Mouse (Mus musculus) liver, postnatal 0 days (tissue): ENCODE results near the gene Fat3. TPM values are rescaled to one million over a fixed set of nuclear protein-coding genes. Genes with fewer than 3 reads are reported as not detected.

Experiments
- ATAC-seq: fragments of 200-750 bp; cut with Nextera tagmentation; 2 replicates; pipeline ENCODE4 v1.8.0; 2017; ENCODE audit warnings: mild to moderate bottlenecking, moderate library complexity
- DNase-seq: peaks from one replicate; pipeline ENCODE4 v3.0.0-alpha.2; 2016
- H3K27ac ChIP-seq: fragments of 300-500 bp; sonication (generic); 2 replicates; pipeline ENCODE4 v1.5.1; 2014; ENCODE audit warnings: antibody characterized with exemption, moderate library complexity, mild to moderate bottlenecking, low read depth
- H3K27me3 ChIP-seq: fragments of 300-500 bp; sonication (generic); 2 replicates; pipeline ENCODE4 v1.6.1; 2014; ENCODE audit warnings: low read length, control low read depth, mixed read lengths; ENCODE audit not compliant: insufficient read depth
- H3K36me3 ChIP-seq: fragments of 300-500 bp; sonication (generic); replicated peaks from 2 replicates; pipeline ENCODE4 v1.6.1; 2014; ENCODE audit warnings: mild to moderate bottlenecking, control low read depth, low read length, moderate library complexity, mixed read lengths; ENCODE audit not compliant: insufficient read depth
- H3K4me1 ChIP-seq: fragments of 300-500 bp; sonication (generic); 2 replicates; pipeline ENCODE4 v1.6.1; 2014; ENCODE audit warnings: antibody characterized with exemption, mild to moderate bottlenecking, control low read depth; ENCODE audit not compliant: insufficient read depth
- H3K4me2 ChIP-seq: fragments of 300-500 bp; sonication (generic); 2 replicates; pipeline ENCODE4 v1.6.1; 2014; ENCODE audit warnings: low read depth, mild to moderate bottlenecking, low read length, moderate library complexity, mixed read lengths
- H3K4me3 ChIP-seq: fragments of 300-500 bp; sonication (generic); 2 replicates; pipeline ENCODE4 v1.5.1; 2014; ENCODE audit warnings: low read depth, low read length
- H3K9ac ChIP-seq: fragments of 300-500 bp; sonication (generic); replicated peaks from 2 replicates; pipeline ENCODE4 v1.6.1; 2014; ENCODE audit warnings: mild to moderate bottlenecking, moderate library complexity
- H3K9me3 ChIP-seq: fragments of 300-500 bp; sonication (generic); 2 replicates; pipeline ENCODE4 v1.6.1; 2016; ENCODE audit warnings: mild to moderate bottlenecking, control low read depth, low read length, mixed read lengths
- CTCF ChIP-seq: sonication (generic); IDR thresholded peaks from 2 replicates; pipeline ENCODE4 v1.5.1; 2016; ENCODE audit warnings: antibody characterized with exemption, low read depth
- EP300 ChIP-seq: IDR thresholded peaks from 2 replicates; pipeline ENCODE4 v1.6.1; 2016; ENCODE audit warnings: antibody characterized with exemption, low read depth, mild to moderate bottlenecking
- WGBS: fragments of 180-500 bp; shearing (Covaris S2); extraction: QIAGEN DNeasy Blood & Tissue Kit; methylation state at CpG from one replicate; pipeline ENCODE4 v1.1.7; 2014; ENCODE audit not compliant: insufficient replicate concordance; 5-methylcytosine and 5-hydroxymethylcytosine counted together
- polyA plus RNA-seq: library from polyadenylated mRNA; unstranded; fragments of >200 nt; fragmentation: Nextera tagmentation; extraction: Ambion mirVana; gene quantifications from 2 replicates; pipeline ENCODE4 v1.2.1, GENCODE M21; 2015

Fat3 gene
- polyA plus RNA-seq, 1 experiment from 2014 or later = 0.02 TPM

GRCm38 (mm10) chr9:15972201-15972600 lies 528.9 kb downstream of the Fat3 start:
- WGBS = 59% methylated on average over 1 of the region's 1 CpGs
- no peak overlapping the region for H3K27ac ChIP-seq
- no peak overlapping the region for H3K9ac ChIP-seq
- no peaks in the 10 kb centered on the region for H3K27me3 ChIP-seq
- H3K4me3 ChIP-seq = no peak overlapping the region
- H3K9me3 ChIP-seq = no peaks in the 10 kb centered on the region
- H3K36me3 ChIP-seq = no peaks in the 10 kb centered on the region
- H3K4me2 ChIP-seq = no peak overlapping the region
- no peaks in the 10 kb centered on the region for H3K4me1 ChIP-seq
- DNase-seq (no peak), ATAC-seq (no peak)
- no peak for TF ChIP-seq CTCF
- no peak for TF ChIP-seq EP300

GRCm38 (mm10) chr9:15971393-15971792 lies 529.7 kb downstream of the Fat3 start:
- H3K4me1 ChIP-seq = no peaks in the 10 kb centered on the region
- no peak for DNase-seq
- no peak for ATAC-seq
- H3K4me3 ChIP-seq = no peak overlapping the region
- no peaks in the 10 kb centered on the region for H3K27me3 ChIP-seq
- no peaks in the 10 kb centered on the region for H3K36me3 ChIP-seq
- no peak overlapping the region for H3K4me2 ChIP-seq
- H3K9ac ChIP-seq = no peak overlapping the region
- H3K9me3 ChIP-seq = no peaks in the 10 kb centered on the region
- no peak for TF ChIP-seq CTCF
- TF ChIP-seq EP300 = no peak
- H3K27ac ChIP-seq = no peak overlapping the region

GRCm38 (mm10) chr9:15964198-15964597 lies 536.9 kb downstream of the Fat3 start:
- no peaks in the 10 kb centered on the region for H3K27me3 ChIP-seq
- H3K4me1 ChIP-seq = no peaks in the 10 kb centered on the region
- no peak overlapping the region for H3K4me2 ChIP-seq
- DNase-seq (no peak), ATAC-seq (no peak)
- TF ChIP-seq CTCF (no peak), EP300 (no peak)
- 41% methylated on average over 3 of the region's 3 CpGs for WGBS
- no peaks in the 10 kb centered on the region for H3K9me3 ChIP-seq
- H3K9ac ChIP-seq = no peak overlapping the region
- no peak overlapping the region for H3K4me3 ChIP-seq
- no peaks in the 10 kb centered on the region for H3K36me3 ChIP-seq
- no peak overlapping the region for H3K27ac ChIP-seq

DNA sequence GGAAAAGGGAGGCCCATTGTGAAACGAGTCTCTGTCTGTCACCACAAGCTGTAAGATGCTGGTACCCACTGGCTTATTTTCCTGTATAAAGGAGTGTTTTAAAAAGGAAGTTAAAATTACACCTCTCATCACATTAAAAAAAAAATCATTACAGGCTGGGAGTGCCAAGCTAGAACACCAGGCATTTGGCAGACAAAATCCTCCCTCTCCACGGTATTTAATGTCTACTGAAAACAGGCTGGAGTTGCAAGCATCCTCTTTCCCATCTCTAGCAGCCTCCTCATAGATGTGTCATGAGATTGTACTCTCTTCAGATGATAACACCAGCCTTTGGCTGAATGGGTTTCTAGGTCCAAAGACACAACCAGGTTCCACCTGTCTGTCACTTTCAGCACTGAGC lies 538.2 kb downstream of the Fat3 start:
- Histone ChIP-seq H3K27me3 (no peaks in the 10 kb centered on the region), H3K4me2 (no peak overlapping the region), H3K9ac (no peak overlapping the region), H3K27ac (no peak overlapping the region), H3K36me3 (no peaks in the 10 kb centered on the region), H3K9me3 (no peaks in the 10 kb centered on the region), H3K4me1 (no peaks in the 10 kb centered on the region), H3K4me3 (no peak overlapping the region)
- DNase-seq = no peak
- ATAC-seq = no peak
- TF ChIP-seq CTCF (no peak), EP300 (no peak)
- 62% methylated on average over 2 of the region's 2 CpGs for WGBS

- no peak overlapping the region for H3K4me3 ChIP-seq
- DNase-seq (no peak), ATAC-seq (no peak)
- H3K4me1 ChIP-seq = no peaks in the 10 kb centered on the region
- no peaks in the 10 kb centered on the region for H3K27me3 ChIP-seq
- WGBS = 55% methylated on average over 3 of the region's 3 CpGs
- no peak overlapping the region for H3K4me2 ChIP-seq
- TF ChIP-seq EP300 (no peak), CTCF (no peak)
- no peak overlapping the region for H3K27ac ChIP-seq
- no peak overlapping the region for H3K9ac ChIP-seq
- no peaks in the 10 kb centered on the region for H3K9me3 ChIP-seq
- no peaks in the 10 kb centered on the region for H3K36me3 ChIP-seq
Measured at GRCm38 (mm10) chr9:15958224-15958787, 542.8 kb downstream of the Fat3 start.

DNA sequence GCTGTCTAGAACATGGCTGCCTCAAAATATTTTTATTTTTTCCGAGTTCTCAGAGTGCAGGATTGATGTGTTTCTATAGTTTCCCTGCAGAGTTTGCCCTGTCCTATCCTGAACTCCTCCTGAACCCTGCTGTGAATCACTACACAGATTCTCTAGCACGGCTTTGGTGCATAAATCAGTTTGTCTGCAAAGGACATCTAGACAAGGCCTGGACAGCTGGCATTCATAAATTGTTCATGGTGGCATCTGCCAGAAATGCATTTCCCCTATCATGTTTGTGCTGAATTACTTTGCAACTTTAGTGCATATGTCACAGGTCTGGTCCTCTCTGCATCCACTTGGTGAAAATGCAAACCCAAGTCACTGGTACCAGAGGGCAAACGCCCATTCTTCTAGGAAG lies 543.3 kb downstream of the Fat3 start:
- Histone ChIP-seq H3K9ac (no peak overlapping the region), H3K9me3 (no peaks in the 10 kb centered on the region), H3K4me2 (no peak overlapping the region), H3K36me3 (no peaks in the 10 kb centered on the region), H3K27me3 (no peaks in the 10 kb centered on the region), H3K27ac (no peak overlapping the region), H3K4me1 (no peaks in the 10 kb centered on the region), H3K4me3 (no peak overlapping the region)
- no peak for ATAC-seq
- DNase-seq = no peak
- WGBS = 65% methylated on average over 3 of the region's 3 CpGs
- TF ChIP-seq CTCF (no peak), EP300 (no peak)
